Mouse (Mus musculus) embryonic facial prominence, embryonic 11.5 days (tissue): ENCODE results near the gene Prss46. TPM values are rescaled to one million over a fixed set of nuclear protein-coding genes. Genes with fewer than 3 reads are reported as not detected.

Source experiments
- ATAC-seq: fragments of 200-750 bp; cut with Nextera tagmentation; replicated peaks from 2 replicates; pipeline ENCODE4 v1.8.0; 2017; ENCODE audit warnings: low read depth; ENCODE audit not compliant: insufficient number of reproducible peaks, low FRiP score, low TSS enrichment
- DNase-seq: peaks from one replicate; pipeline ENCODE4 v3.0.0-alpha.2; 2015; ENCODE audit warnings: low spot score
- H3K27ac ChIP-seq: fragments of 300-500 bp; sonication (generic); replicated peaks from 2 replicates; pipeline ENCODE4 v1.5.1; 2014; ENCODE audit warnings: mild to moderate bottlenecking, low read depth, low read length, control low read depth
- H3K27me3 ChIP-seq: fragments of 300-500 bp; sonication (generic); 2 replicates; pipeline ENCODE4 v1.6.1; 2014; ENCODE audit warnings: mild to moderate bottlenecking, low read length, moderate library complexity, mixed read lengths; ENCODE audit not compliant: control insufficient read depth, insufficient read depth
- H3K36me3 ChIP-seq: fragments of 300-500 bp; sonication (generic); replicated peaks from 2 replicates; pipeline ENCODE4 v1.6.1; 2014; ENCODE audit warnings: low read depth, mild to moderate bottlenecking, low read length, moderate library complexity, mixed read lengths; ENCODE audit not compliant: control insufficient read depth, insufficient read depth
- H3K4me1 ChIP-seq: fragments of 300-500 bp; sonication (generic); 2 replicates; pipeline ENCODE4 v1.6.1; 2014; ENCODE audit warnings: low read length, mixed read lengths; ENCODE audit not compliant: control insufficient read depth, insufficient read depth
- H3K4me2 ChIP-seq: fragments of 300-500 bp; sonication (generic); 2 replicates; pipeline ENCODE4 v1.6.1; 2014; ENCODE audit warnings: low read depth, mild to moderate bottlenecking, control low read depth, low read length, moderate library complexity
- H3K4me3 ChIP-seq: fragments of 300-500 bp; sonication (generic); 2 replicates; pipeline ENCODE4 v1.5.1; 2014; ENCODE audit warnings: low read depth, low read length, control low read depth
- H3K9ac ChIP-seq: fragments of 300-500 bp; sonication (generic); replicated peaks from 2 replicates; pipeline ENCODE4 v1.6.1; 2014; ENCODE audit warnings: mild to moderate bottlenecking, control low read depth, low read length
- H3K9me3 ChIP-seq: fragments of 300-500 bp; sonication (generic); replicated peaks from 2 replicates; pipeline ENCODE4 v1.6.1; 2016; ENCODE audit warnings: mild to moderate bottlenecking, low read length, inconsistent platforms, mixed read lengths; ENCODE audit not compliant: control insufficient read depth
- WGBS: fragments of 180-500 bp; shearing (Covaris S2); extraction: QIAGEN DNeasy Blood & Tissue Kit; methylation state at CpG from one replicate; pipeline ENCODE4 v1.1.7; 2014; 5-methylcytosine and 5-hydroxymethylcytosine counted together
- polyA plus RNA-seq: library from polyadenylated mRNA; unstranded; fragments of >200 nt; fragmentation: Nextera tagmentation; extraction: Ambion mirVana; gene quantifications from 2 replicates; pipeline ENCODE4 v1.2.1, GENCODE M21; 2014

The Prss46 gene
- polyA plus RNA-seq, 1 experiment from 2014 or later, result not detected

GRCm38 (mm10) chr9:110892552-110892951 is 48.2 kb downstream of the Prss46 start:
- Histone ChIP-seq H3K4me1 (no peaks in the 10 kb centered on the region), H3K27ac (no peak overlapping the region), H3K4me3 (no peak overlapping the region), H3K4me2 (no peak overlapping the region), H3K9me3 (no peaks in the 10 kb centered on the region), H3K36me3 (no peaks in the 10 kb centered on the region), H3K27me3 (no peaks in the 10 kb centered on the region; the same call in 1 of the 2 replicates), H3K9ac (no peak overlapping the region)
- no peak for DNase-seq
- WGBS, result 87% methylated on average over 3 of the region's 3 CpGs
- no peak for ATAC-seq

GRCm38 (mm10) chr9:110893429-110893828 is 49.1 kb downstream of the Prss46 start:
- no peaks in the 10 kb centered on the region for H3K36me3 ChIP-seq
- H3K27me3 ChIP-seq, result no peaks in the 10 kb centered on the region; the same call in 1 of the 2 replicates
- H3K27ac ChIP-seq, result no peak overlapping the region
- H3K4me2 ChIP-seq, result no peak overlapping the region
- 0 out of 2 replicates have a peak overlapping the region, but pooled peaks have one; percentile 15 for H3K9ac ChIP-seq
- no peak overlapping the region for H3K4me3 ChIP-seq
- ATAC-seq (no peak), DNase-seq (no peak)
- H3K9me3 ChIP-seq, result no peaks in the 10 kb centered on the region
- 61% methylated on average over 10 of the region's 10 CpGs for WGBS
- H3K4me1 ChIP-seq, result no peaks in the 10 kb centered on the region

- DNase-seq, result no peak
- Histone ChIP-seq H3K9ac (no peak overlapping the region), H3K27ac (no peak overlapping the region), H3K9me3 (no peaks in the 10 kb centered on the region), H3K4me2 (no peak overlapping the region), H3K27me3 (no peaks in the 10 kb centered on the region; the same call in 1 of the 2 replicates), H3K4me3 (no peak overlapping the region), H3K36me3 (no peaks in the 10 kb centered on the region), H3K4me1 (no peaks in the 10 kb centered on the region)
- WGBS, result 51% methylated on average over 5 of the region's 5 CpGs
- ATAC-seq, result peak; percentile 12; the same call in 1 of the 2 replicates
These were observed 51.2 kb downstream of the Prss46 start for GRCm38 (mm10) chr9:110895507-110895906.

- no peaks in the 10 kb centered on the region for H3K36me3 ChIP-seq
- no peak overlapping the region for H3K27ac ChIP-seq
- peak; percentile 31 for ATAC-seq
- no peaks in the 10 kb centered on the region for H3K4me1 ChIP-seq
- H3K27me3 ChIP-seq, result no peaks in the 10 kb centered on the region; the same call in 1 of the 2 replicates
- no peak overlapping the region for H3K9ac ChIP-seq
- no peak for DNase-seq
- H3K9me3 ChIP-seq, result no peaks in the 10 kb centered on the region
- WGBS, result 16% methylated on average over 7 of the region's 7 CpGs
- H3K4me2 ChIP-seq, result peak overlapping the region; percentile 5
- no peak overlapping the region for H3K4me3 ChIP-seq
These were observed 51.7 kb downstream of the Prss46 start for GRCm38 (mm10) chr9:110895994-110896393.

GRCm38 (mm10) chr9:110896595-110896994 is 52.3 kb downstream of the Prss46 start:
- ATAC-seq, result peak; percentile 60
- no peak overlapping the region for H3K4me3 ChIP-seq

DNA sequence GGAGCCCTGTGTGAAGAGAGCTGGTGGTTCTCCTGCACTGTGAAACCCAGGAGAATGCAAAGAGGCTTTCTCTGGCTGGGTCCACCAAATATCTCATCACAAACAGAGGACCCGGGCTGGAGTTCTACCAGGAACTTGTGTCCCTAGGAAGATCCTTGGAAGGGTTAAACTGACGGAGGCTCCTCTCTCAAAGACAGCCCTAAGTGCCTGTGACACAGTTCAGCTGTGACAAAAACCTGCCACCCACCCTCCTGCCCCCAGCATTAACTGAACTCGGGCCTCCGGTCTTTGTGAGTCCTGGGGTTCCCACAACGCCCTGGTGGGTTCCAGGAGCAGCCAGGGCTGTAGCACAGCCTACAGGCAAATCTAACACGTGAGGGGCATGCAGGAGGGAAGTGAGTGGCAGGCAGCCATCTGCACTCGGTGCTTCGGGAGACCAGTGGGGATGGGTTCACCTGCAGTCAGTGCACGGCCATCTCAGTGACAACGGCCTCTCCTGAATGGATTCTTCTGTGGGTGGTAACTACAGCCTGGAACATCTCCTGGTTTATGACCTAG is 55.2 kb downstream of the Prss46 start:
- DNase-seq, result no peak
- H3K9ac ChIP-seq, result no peak overlapping the region
- H3K4me1 ChIP-seq, result no peaks in the 10 kb centered on the region
- no peak overlapping the region for H3K4me3 ChIP-seq
- 69% methylated on average over 10 of the region's 10 CpGs for WGBS
- H3K36me3 ChIP-seq, result no peaks in the 10 kb centered on the region
- no peak overlapping the region for H3K4me2 ChIP-seq
- no peak for ATAC-seq
- no peak overlapping the region for H3K27ac ChIP-seq
- H3K9me3 ChIP-seq, result no peaks in the 10 kb centered on the region
- H3K27me3 ChIP-seq, result no peaks in the 10 kb centered on the region

More at GRCm38 (mm10) chr9:110896595-110896994, 52.3 kb downstream of the Prss46 start:
- no peak overlapping the region for H3K27ac ChIP-seq
- no peaks in the 10 kb centered on the region; the same call in 1 of the 2 replicates for H3K27me3 ChIP-seq
- H3K4me1 ChIP-seq, result no peaks in the 10 kb centered on the region
- H3K9me3 ChIP-seq, result no peaks in the 10 kb centered on the region
- WGBS, result 6% methylated on average over 6 of the region's 6 CpGs
- no peaks in the 10 kb centered on the region for H3K36me3 ChIP-seq
- peak; percentile 64 for DNase-seq
- H3K9ac ChIP-seq, result no peak overlapping the region
- peak overlapping the region; percentile 5 for H3K4me2 ChIP-seq

- no peaks in the 10 kb centered on the region for H3K36me3 ChIP-seq
- H3K4me1 ChIP-seq, result no peaks in the 10 kb centered on the region
- no peaks in the 10 kb centered on the region for H3K9me3 ChIP-seq
- no peak overlapping the region for H3K9ac ChIP-seq
- H3K4me2 ChIP-seq, result no peak overlapping the region
- no peak overlapping the region for H3K4me3 ChIP-seq
- no peaks in the 10 kb centered on the region for H3K27me3 ChIP-seq
- no peak overlapping the region for H3K27ac ChIP-seq
- DNase-seq (no peak), ATAC-seq (no peak)
- WGBS, result 88% methylated on average over 6 of the region's 6 CpGs
These were observed 56.9 kb downstream of the Prss46 start for GRCm38 (mm10) chr9:110901204-110901603.

DNA sequence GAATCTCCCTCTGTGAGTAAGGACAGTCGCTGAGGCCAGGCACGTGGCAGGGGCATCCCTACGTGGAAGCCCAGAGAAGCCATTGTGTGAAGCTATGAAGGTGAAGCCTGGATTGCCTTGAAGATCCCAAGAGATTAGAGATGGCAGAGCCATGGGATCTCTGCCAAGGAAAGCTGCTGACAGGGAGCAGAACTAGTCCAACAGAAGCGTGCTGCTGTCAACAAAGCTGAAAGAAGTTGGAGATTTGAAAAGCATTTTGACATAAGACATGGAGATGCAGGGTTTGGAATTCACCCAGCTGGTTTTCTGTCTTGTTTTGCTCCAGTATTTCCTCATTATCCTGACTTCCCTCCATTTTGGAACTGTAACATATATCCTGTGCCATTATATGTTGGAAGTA is 58.0 kb downstream of the Prss46 start:
- H3K4me3 ChIP-seq, result no peak overlapping the region
- no peak overlapping the region for H3K27ac ChIP-seq
- H3K36me3 ChIP-seq, result no peaks in the 10 kb centered on the region
- DNase-seq, result no peak
- H3K4me2 ChIP-seq, result no peak overlapping the region
- H3K4me1 ChIP-seq, result no peaks in the 10 kb centered on the region
- no peak overlapping the region for H3K9ac ChIP-seq
- no peaks in the 10 kb centered on the region for H3K27me3 ChIP-seq
- 88% methylated on average over 4 of the region's 4 CpGs for WGBS
- no peaks in the 10 kb centered on the region for H3K9me3 ChIP-seq
- no peak for ATAC-seq
